Mouse (Mus musculus) spleen, adult 2 months (tissue): ENCODE measurements around the gene Hs2st1. TPM values are rescaled to one million over a fixed set of nuclear protein-coding genes. Genes with fewer than 3 reads are reported as not detected.

ENCODE experiments used
- DNase-seq, 2 experiments: peaks; one replicate each; pipeline versions ENCODE4 v3.0.0 to v3.0.0-alpha.2; 2012 to 2021; ENCODE audit warnings: low spot score in 2 of 2, low read depth in 1 of 2
- H3K27ac ChIP-seq: fragments of 200-500 bp; 2 replicates; pipeline ENCODE4 v1.5.1; 2012; ENCODE audit warnings: low read length, inconsistent platforms; ENCODE audit not compliant: insufficient read depth
- H3K27me3 ChIP-seq: fragments of 200-500 bp; 2 replicates; pipeline ENCODE4 v1.6.1; 2012; ENCODE audit warnings: mild to moderate bottlenecking, moderate library complexity, low read length, inconsistent platforms; ENCODE audit not compliant: control insufficient read depth, insufficient read depth
- H3K36me3 ChIP-seq: fragments of 200-500 bp; 2 replicates; pipeline ENCODE4 v1.6.1; 2012; ENCODE audit warnings: mild to moderate bottlenecking, low read length, inconsistent platforms; ENCODE audit not compliant: control insufficient read depth, insufficient read depth
- H3K4me1 ChIP-seq: fragments of 200-500 bp; 2 replicates; pipeline ENCODE4 v1.6.1; 2011; ENCODE audit warnings: inconsistent platforms; ENCODE audit not compliant: control insufficient read depth, insufficient read depth, insufficient read length
- H3K4me3 ChIP-seq: fragments of 200-500 bp; 2 replicates; pipeline ENCODE4 v1.5.1; 2011; ENCODE audit warnings: mild to moderate bottlenecking, inconsistent platforms; ENCODE audit not compliant: insufficient read depth, insufficient read length; ENCODE audit errors: extremely low read depth
- CTCF ChIP-seq: fragments of 200-500 bp; IDR thresholded peaks from 2 replicates; pipeline ENCODE4 v1.5.1; 2011; ENCODE audit warnings: mild to moderate bottlenecking, inconsistent platforms; ENCODE audit not compliant: insufficient read depth, insufficient read length, insufficient replicate concordance; ENCODE audit errors: extremely low read depth
- POLR2A ChIP-seq: fragments of 200-500 bp; IDR thresholded peaks from 2 replicates; pipeline ENCODE4 v1.6.1; 2011; ENCODE audit warnings: low read depth, low read length, inconsistent platforms
- WGBS: fragments of 180-500 bp; shearing (Covaris S2); methylation state at CpG from one replicate; pipeline ENCODE4 v1.1.7; 2018; 5-methylcytosine and 5-hydroxymethylcytosine counted together
- polyA plus RNA-seq: library from polyadenylated mRNA; depleted of rRNA; stranded (reverse); fragments of >200 nt; gene quantifications from 2 replicates; pipeline ENCODE4 v1.2.3, GENCODE M21; 2012

The Hs2st1 gene
- polyA plus RNA-seq, 1 experiment: 1.5 TPM

DNA sequence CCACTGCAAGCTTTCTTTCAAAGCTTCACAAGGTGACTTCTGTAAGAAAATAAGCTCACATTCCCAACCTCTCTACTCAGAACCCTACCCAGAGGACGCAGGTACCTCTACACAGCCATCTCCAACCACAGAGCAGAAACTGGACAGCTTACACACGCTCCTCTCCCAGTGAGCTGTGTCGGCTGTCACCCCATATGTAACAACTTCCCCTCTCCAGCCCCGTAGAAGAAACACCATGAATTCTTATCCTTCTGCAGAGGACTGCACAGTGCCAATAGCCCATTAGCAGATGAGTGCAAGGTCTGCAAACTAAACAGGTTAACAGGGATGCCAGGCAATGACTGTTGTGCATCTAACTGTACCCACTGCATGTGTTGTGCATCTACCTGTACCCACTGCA lies 23.5 kb downstream of the Hs2st1 start:
- no peak overlapping the region for H3K27ac ChIP-seq
- no peaks in the 10 kb centered on the region for H3K36me3 ChIP-seq
- WGBS: 22% methylated on average over 4 of the region's 4 CpGs
- no peaks in the 10 kb centered on the region; the same call in 1 of the 2 replicates for H3K4me1 ChIP-seq
- H3K27me3 ChIP-seq: no peaks in the 10 kb centered on the region
- TF ChIP-seq POLR2A (no peak), CTCF (no peak)
- no peak for DNase-seq
- no peak overlapping the region for H3K4me3 ChIP-seq

DNA sequence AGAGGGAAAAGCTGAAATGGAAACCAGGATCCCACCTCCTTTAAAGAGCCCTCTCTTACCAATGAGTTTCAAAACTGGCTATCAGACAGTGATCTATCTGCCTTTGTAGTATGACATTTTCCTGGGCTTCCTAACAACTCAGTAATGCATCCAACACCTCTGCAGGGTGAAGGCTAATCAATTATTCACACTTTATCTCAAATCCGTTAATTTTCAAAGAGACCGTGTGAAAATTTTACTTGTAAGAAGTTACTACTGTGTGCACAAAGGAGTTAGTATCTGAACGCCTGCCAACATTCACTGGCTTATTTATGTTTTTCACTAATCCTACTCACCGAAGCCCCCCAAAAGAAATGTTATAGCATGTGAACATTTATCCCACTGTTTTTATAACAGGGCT lies 24.1 kb downstream of the Hs2st1 start:
- Histone ChIP-seq H3K36me3 (no peaks in the 10 kb centered on the region), H3K27me3 (no peaks in the 10 kb centered on the region), H3K4me1 (no peaks in the 10 kb centered on the region), H3K27ac (no peak overlapping the region), H3K4me3 (no peak overlapping the region)
- DNase-seq: no peak
- no peak for TF ChIP-seq POLR2A
- 76% methylated on average over 4 of the region's 4 CpGs for WGBS

DNA sequence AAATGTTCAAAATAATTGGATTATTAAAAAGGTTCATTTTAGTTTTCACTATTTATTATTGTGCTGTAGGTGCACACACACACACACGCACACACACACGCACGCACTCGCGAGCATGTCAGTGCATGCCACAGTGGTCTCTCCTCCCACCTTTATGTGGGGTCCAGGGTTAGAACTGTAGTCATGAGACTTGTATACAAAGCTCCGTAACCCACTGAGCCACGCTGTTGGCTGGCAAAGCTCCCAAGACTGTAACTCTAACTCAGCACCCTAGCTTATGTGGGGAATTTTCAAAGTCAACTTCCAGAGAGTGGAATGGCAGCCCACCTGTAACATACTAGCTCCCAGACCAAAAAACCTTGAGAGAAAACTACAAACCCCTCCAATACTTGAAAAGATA lies 24.8 kb downstream of the Hs2st1 start:
- Histone ChIP-seq H3K36me3 (no peaks in the 10 kb centered on the region), H3K4me1 (no peaks in the 10 kb centered on the region), H3K27me3 (no peaks in the 10 kb centered on the region), H3K27ac (no peak overlapping the region), H3K4me3 (no peak overlapping the region)
- no peak for DNase-seq
- 96% methylated on average over 7 of the region's 7 CpGs for WGBS
- TF ChIP-seq CTCF (no peak), POLR2A (no peak)

DNA sequence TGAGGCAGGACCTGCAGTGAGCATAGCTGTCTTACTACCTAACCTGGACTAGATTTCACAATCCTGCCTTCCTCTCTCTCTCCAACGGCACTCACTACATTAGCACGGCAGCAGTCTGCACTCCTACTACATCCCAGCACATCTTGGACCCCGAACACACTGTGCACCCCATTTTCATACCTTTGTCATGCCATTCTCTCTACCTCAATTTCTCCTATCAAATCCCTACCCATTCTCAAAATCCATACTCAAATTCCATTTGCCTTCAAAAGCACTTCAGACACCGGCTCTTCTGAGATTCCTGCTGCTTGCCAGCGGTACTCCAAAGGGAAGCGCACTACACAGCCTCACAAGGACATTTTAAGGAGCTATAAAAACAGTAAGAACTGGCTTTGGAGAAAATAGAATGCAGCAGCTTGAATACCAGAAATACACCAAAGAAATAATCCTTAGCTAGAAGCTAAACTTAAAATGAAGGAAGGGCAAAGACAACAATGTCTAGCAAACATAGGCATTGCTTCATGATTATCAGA lies 28.0 kb downstream of the Hs2st1 start:
- DNase-seq: no peak
- TF ChIP-seq POLR2A (no peak), CTCF (no peak)
- 85% methylated on average over 6 of the region's 6 CpGs for WGBS
- no peaks in the 10 kb centered on the region for H3K27me3 ChIP-seq
- no peaks in the 10 kb centered on the region for H3K4me1 ChIP-seq
- no peak overlapping the region for H3K4me3 ChIP-seq
- H3K36me3 ChIP-seq: no peaks in the 10 kb centered on the region
- no peak overlapping the region for H3K27ac ChIP-seq

DNA sequence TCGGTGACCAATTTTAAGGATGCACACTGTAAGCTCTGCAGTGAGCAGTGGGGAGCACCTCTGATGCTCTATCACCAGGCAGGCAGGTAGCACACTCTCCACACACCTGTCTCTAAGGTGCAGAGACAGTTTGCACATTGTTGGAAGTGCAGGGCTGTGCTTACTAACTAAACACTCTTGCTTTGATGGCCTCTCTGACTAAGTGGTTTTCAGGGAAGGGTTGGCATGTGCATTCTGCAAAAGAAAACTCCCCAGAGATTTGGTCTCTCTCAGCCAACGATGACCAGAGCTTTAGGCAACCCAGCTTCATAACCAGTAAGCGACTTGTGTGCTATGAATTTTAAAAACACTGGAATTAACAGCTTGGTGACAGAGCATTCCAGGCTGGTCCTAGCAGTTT lies 29.2 kb downstream of the Hs2st1 start:
- H3K27me3 ChIP-seq: no peaks in the 10 kb centered on the region
- H3K4me1 ChIP-seq: no peaks in the 10 kb centered on the region
- no peaks in the 10 kb centered on the region for H3K36me3 ChIP-seq
- 86% methylated on average over 3 of the region's 3 CpGs for WGBS
- no peak overlapping the region for H3K27ac ChIP-seq
- DNase-seq: no peak
- no peak overlapping the region for H3K4me3 ChIP-seq
- TF ChIP-seq CTCF (no peak), POLR2A (no peak)

DNA sequence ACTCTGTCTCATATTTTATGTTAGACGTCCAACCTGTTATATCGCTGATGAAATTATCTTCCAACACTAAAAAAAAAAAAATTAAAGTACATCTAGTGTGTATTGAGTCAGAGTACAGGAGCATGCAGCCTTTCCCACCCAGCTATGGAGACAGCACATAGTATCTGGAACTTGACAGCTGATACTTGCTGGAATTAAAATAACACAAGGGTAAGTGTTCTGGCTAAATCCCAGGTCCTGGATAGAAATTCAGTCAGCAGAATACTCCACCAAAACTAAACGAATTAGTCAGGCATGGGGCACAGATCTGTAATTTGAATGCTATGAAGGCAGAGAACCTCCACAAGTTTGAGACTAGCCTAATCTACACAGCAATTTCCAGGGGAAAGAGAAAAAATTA lies 30.9 kb downstream of the Hs2st1 start:
- 86% methylated on average over 3 of the region's 3 CpGs for WGBS

DNA sequence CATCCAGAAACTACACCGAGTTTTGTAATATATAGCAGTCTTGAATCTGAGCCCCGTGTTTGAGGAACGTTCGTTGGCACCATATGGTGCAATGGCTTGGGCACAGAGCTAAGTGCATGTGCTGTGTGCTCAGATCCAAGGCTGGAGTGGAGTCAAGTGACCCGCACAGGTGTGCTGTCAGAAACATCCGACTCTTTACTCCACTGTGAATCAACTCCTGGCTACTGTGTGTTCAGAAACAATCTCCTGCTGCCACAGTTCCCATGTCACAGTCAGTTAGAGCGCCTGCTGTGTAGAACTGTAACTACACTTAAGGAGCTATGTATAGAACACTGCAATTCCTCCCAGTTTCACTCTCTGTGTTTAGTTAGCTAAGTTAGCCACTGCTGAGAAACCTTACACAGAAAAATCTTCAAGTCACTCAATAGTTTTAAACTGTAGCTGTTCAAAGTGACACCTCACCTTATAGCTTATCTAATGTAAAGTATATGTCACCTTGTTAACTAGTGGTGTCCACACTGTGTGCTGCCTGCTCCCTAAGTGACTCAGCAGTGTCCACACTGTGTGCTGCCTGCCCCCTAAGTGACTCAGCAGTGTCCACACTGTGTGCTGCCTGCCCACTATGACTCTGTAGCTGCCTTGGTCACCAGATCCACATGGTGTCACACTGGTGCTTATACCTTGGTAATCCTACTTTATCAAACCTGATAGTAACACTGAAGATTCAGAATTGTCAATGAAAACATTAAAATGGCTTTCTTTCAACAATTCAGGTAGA lies 32.7 kb downstream of the Hs2st1 start:
- WGBS: 85% methylated on average over 7 of the region's 7 CpGs
- TF ChIP-seq POLR2A (no peak), CTCF (no peak)
- Histone ChIP-seq H3K27ac (no peak overlapping the region), H3K4me3 (no peak overlapping the region), H3K27me3 (no peaks in the 10 kb centered on the region), H3K36me3 (no peaks in the 10 kb centered on the region), H3K4me1 (no peaks in the 10 kb centered on the region)
- DNase-seq: no peak

More for the DNA sequence above, 30.9 kb downstream of the Hs2st1 start:
- no peaks in the 10 kb centered on the region for H3K36me3 ChIP-seq
- H3K4me3 ChIP-seq: no peak overlapping the region
- TF ChIP-seq CTCF (no peak), POLR2A (no peak)
- H3K27me3 ChIP-seq: no peaks in the 10 kb centered on the region
- H3K4me1 ChIP-seq: no peaks in the 10 kb centered on the region
- no peak for DNase-seq
- H3K27ac ChIP-seq: no peak overlapping the region
